Mouse (Mus musculus): ENCODE data around the gene Cpne6.

Gene Cpne6

DNA sequence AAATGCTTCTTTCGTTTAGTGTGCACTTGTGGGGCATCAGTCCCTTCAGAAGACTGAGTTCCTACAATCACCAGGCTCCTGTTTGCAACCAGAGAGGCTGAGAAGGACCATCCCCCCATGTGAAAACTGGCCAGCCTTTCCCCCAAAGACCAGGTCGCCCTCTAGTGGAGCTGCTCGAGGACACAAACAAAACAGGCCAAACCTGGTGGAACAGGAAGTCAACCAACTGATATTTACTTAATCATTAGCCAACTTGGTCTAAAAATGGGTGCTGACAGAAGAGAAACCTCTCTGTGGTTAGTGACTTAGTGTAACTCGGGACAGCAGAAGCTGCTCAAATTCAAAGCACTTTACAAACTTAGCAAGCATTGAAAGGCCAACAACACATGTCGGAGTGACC, 46.8 kb downstream of the Cpne6 start:
- peak; percentile 87 for DNase-seq

DNA sequence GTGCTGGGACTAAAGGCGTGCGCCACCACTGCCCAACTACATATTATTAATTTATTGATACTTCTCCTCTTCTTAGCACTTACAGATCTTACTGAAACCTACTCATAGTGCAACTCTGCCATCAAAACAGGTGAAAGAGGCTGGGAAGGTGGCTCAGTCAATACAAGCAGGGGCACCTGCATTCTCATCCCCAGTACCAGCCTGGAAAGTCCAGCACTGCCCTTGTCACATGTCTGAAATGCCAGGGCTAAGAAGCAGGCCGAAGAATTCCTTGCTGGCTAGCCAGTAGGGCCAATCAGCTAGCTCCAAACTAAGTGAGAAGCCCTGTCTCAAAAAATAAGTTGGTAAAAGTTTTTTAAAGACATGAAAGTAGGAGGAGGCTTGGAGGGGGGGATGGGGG, 47.3 kb downstream of the Cpne6 start:
- peak; percentile 26 for DNase-seq

DNA sequence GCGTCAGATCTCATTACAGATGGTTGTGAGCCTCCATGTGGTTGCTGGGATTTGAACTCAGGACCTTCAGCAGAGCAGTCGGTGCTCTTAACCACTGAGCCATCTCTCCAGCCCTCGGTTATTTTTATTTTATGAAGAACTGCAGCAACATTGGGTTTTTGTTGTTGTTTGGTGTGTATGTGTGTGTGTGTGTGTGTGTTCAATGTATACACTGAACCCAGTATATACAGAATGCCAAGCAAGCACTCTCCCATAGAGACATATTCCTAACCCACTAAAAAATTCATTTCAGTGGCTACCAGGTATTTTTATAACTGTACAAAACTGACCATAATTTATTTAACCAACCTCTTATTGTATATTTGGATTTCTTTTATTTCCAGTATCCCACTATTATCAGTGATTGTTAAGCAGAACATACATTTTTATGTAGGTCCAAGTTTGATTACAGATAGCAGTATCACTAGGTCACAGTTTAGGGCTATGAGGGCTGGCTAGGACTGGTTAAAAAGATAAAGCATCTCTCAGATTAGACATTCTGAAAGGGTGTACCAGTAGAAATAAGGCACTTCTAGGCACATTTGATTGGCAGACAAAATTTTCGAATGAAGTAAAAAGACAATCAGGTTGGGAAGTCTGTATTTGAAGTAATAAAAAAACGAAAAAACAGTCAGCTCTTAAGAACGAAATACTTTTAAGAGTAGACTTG, 48.6 kb downstream of the Cpne6 start:
- DNase-seq: no peak

DNA sequence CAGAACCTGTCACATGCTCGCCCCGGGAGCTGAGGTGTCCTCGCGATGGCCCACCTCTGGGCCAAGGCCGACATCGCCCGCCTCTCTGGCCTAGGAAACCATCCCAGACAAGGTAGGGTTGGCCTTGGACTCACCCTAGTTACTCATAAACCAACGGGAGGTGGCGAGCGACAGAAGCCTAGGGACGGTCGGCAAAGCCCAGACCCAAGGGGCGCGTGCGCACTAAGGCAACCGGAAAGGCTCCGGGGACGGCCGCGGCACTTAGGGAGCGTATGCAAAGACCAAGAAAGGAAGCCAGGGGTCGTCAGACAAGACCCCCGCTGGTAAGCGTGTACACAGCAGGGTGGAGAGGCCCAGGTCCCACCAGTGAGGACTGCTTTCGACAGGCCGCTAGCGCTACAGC, 49.6 kb downstream of the Cpne6 start, which contains the start of gene Dcaf11:
Dcaf11 (plus strand) TSS at position 208 of the 403 bp plus-strand sequence.
- DNase-seq: peak; percentile 94

DNA sequence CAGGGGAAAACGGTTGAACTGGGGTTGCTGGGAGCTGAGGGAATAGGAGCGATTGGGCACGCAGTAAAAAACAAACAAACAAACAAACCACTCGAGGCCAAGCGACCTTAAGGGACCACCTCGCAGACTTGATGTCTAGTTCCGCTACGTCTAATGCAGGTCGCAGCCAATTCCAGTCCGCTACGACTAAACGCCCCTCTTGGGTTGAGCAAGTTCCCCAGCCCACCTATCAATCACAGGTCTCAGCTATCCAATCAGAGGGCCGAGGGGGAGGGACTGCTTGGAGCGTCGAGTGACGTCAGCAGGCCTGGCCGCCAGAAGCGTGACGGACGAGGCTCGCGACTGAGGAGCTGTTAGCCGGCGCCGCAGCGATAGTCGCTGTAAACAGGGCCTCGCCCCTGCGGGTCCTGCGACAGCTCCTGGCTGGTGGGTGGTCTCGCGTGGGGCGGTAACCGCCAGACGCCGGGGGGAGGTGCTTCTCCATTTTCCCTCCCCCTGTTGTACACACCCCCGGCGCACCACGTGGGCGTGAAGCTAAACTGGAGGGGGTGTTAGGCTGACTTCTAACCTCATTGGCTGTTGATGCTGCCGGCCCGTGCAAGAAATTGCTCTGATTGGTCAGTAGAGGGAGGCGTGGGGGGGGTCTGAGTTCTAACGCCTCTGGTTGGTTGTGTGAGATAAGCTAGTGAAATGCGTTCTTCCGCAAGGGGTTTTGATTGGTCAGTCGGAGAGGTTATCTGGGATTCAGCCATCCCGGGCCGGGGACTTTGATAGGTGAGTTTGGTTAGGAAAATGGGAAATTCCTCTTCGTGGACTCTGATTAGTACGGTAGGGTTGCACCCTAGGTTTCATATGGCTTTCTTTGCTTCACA, 50.2 kb downstream of the Cpne6 start, which contains the start of gene A730061H03Rik:
A730061H03Rik (minus strand) TSS at position 205 of the 872 bp plus-strand sequence.
- peak; percentile 97 for DNase-seq

DNA sequence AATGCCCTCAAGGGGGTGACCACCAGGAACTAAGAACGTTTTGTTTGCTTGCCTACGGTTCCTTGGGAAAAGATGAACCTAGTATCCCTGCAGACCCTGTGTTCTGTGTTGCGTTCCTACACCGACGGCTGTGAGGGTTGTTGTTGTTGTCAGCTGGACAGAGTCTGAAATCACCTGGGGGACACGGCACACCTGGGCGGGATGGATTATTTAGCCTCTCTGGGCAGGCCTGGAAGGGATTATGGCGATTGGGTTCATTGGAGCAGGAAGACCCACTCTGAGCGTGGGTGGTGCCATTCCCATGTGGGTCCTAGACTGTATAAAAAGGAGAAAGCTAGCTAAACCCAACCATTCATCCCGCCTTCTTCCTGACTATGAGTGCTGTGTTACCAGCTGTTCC, 51.6 kb downstream of the Cpne6 start:
- peak; percentile 35 for DNase-seq

DNA sequence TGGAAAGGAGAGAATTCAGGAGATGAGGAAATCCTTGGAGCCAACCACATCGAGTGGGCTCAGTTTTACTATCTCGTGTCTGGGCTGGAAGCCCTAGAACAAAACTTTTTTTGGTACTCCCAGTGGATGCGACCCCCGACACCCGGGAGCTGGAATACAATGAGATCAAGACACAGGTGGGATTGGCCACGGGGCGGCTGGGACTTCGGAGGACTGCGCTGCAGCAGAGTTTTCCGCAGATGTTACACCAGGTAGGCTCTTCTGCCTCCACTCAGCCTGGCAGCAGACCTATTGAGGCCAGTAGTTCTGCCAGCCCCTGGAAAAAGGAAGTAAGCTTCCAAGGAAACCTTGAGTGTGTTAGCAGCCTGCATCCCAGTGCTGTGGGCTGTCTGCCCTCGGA, 53.0 kb downstream of the Cpne6 start:
- DNase-seq: no peak

DNA sequence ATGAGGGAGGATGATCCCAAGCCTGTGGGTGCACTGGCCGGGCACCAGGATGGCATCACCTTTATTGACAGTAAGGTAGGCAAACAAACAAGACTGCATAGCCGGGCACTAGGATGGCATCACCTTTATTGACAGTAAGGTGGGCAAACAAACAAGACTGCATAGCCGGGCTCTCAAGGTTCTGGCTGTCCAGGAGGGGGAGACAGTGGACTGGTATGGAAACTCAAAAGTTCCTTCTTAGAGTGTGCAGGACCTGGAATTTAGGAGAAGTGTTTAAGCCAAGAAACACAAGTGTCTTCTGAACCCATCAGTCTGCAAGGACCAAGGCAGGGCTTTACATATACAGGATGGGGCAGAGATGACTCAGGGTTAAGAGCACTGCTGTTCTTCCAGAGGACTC, 55.5 kb downstream of the Cpne6 start:
- DNase-seq: no peak

Data from kidney, adult 18-20 months (tissue).